Mouse (Mus musculus): ENCODE data around the gene Ak1.

Ak1 gene

DNA sequence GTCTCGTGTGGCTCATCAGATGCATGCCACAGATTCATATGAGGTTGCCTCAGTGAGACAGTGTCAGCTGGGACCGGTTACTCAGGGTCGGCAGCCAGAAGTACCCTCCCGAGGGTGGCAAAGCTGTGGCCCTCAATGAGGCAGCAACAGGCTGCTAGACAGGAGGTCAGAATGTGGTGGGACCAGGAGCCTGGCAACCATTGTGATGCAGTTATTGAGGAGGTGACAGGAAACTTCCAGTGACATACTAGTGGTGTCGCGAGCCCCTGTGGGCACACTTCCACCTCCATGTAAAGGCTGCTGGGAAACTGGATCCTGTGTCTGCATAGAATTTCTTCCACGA, at the start of gene Ak1:
Gene Ak1, plus strand, starts transcription at position 242 of the 343 bp plus-strand sequence.
- DNase-seq = no peak

GRCm38 (mm10) chr2:32572196-32572595, 49.4 kb upstream of the Ak1 start:
- no peak for DNase-seq

DNA sequence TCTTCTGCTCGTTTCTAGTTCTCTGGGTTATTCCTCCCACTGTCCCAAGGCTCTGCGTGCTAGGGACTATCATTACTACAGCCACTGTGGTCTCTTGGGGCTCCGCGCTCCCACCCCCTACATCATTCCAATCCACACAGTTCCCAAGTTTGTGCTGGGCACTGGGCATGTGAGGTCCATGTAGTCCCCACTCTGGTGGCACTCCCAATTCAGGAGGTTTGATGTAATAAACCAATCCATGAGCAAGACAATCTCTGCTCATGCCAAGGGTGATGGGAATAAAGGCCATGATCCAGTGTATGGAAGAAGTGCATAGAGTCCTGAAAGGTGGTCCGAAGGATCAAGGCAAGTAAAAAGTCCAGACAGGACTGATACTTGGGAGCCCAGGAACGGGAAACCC, 47.1 kb upstream of the Ak1 start, which contains the start of gene Pip5kl1:
Gene Pip5kl1, plus strand, starts transcription at position 301 of the 400 bp plus-strand sequence.
- DNase-seq = no peak

- DNase-seq = peak; percentile 85 to 88
These were observed 46.5 kb upstream of the Ak1 start for GRCm38 (mm10) chr2:32574901-32575585.

DNA sequence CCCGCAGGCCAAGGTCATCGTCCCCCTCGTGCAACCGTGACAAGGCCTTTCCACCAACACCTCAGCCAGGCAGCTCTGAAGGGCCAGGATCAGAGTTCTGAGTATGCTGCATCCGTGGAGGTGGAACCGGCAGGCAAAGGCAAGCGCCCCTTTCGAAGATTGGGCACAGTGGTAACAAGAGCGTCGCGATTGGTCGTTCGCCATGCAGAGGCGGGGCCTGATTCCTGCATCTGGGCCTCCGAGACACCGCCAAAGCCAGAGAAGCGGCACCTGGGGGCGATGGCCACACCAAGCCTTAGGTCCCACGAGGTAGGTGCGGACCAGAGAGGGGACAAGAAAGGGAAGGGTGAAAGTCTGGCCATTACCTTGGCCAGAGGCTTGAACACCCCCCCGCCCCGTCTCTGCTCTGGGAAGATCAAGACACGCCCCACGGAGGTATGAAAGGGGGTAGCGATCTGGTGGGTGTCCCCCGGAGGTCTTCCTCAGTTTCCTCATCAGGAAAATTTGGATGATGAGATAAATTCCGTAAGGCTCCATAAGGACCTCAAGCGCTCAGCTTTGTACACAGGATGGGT, 45.9 kb upstream of the Ak1 start, which contains the start of gene 9430097D07Rik:
Gene 9430097D07Rik, minus strand, starts transcription at position 99 of the 575 bp plus-strand sequence.
- peak; percentile 83 to 88 for DNase-seq

DNA sequence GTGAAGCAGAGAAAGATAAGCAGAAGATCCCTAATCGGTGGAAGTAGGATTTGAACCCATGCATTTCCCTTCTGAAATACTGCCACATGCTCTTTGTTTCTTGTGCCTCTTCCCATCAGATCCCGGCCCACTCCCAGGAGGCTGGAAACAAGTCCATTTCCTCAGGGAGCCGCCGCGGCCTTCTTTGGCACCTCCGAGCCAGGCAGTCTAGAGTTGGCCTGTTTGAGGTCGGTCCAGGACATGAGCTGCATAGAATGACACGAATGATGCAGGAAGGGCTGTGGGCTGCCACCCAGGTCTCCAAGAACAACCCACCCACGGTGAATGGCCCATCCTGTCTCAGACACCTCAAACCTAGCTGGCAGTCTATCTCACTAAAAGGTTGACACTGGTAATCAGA, 45.0 kb upstream of the Ak1 start:
- no peak for DNase-seq

- peak in 1 of 2 experiments; percentile 73 for DNase-seq
These were observed 43.2 kb upstream of the Ak1 start for GRCm38 (mm10) chr2:32578146-32579046.

- DNase-seq = peak; percentile 79 to 85
These were observed 40.0 kb upstream of the Ak1 start for GRCm38 (mm10) chr2:32581450-32582095.

GRCm38 (mm10) chr2:32582830-32583799, 38.4 kb upstream of the Ak1 start:
- peak; percentile 85 to 88 for DNase-seq

DNA sequence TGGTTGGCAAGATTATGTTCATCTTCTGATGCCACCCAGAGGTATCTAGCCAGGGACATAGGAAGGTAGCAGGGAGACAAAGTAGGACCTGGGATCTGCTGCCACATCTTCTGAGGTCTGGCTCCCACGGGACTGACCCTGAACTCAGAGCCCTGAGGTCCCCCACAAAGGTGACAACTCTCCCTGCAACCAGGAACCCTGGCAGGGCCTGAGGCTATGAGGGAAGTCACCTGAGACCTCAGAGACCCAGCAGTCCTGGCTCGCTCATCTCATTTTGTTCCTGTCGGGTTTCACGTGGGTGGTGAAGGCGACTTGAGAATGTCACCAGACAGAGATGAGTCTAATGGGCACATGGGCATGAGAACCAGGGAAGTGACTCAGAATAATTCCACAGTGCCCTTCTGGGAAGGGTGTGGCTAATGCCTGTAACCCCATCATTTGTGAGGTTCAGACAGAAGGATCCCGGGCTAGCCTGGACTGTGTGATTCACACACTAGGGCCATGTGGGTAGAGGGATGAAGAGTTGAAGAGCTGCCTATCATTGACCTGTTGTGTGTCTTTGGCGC, 36.3 kb upstream of the Ak1 start:
- DNase-seq = no peak

- DNase-seq = peak; percentile 94 to 97
These were observed 34.6 kb upstream of the Ak1 start, which contains the start of gene St6galnac4 for GRCm38 (mm10) chr2:32586871-32587351. Gene St6galnac4 (plus strand): TSS chr2:32587095.

- peak in 1 of 2 experiments; percentile 51 for DNase-seq
These were observed 33.7 kb upstream of the Ak1 start for GRCm38 (mm10) chr2:32587731-32588321.

GRCm38 (mm10) chr2:32589213-32589795, 32.3 kb upstream of the Ak1 start:
- peak; percentile 92 to 96 for DNase-seq

DNA sequence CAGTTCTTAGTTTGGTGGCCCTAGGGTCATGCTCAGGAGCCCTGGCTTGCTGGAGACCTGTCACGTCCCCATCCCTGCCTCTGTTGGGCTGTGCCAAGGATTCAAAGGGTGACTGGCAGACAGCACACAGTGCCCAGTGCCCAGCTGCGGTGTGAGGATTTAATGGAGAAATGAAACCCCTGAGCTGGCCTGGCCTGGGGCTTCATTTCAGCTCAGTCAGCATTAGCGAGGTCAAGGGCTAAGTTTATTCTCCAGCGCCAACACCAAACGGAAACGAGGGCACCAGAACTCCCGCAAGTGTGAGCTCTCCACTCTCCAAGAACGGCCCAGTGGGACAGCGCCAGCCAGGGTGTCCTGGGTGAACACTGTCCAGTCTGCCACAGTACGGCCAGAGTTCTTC, 31.3 kb upstream of the Ak1 start:
- no peak for DNase-seq

DNA sequence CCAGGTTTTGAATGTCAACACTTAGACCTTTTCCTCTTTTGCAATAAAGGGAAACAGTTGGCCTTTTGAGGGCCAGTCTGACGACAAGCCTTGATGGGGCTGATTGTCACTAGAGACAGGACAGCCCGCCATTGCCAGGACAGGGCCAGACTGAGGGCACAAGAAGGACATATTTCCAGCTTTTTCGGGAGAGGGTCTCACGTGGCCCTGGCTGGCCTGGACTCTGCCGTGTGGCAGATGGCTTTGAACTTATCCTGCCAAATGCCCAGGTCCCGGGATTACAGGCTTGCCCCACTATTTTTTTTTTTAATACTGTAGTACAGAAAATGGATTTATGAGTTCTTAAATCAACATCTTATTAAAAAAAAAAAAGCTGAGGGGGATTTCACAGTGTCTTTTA, 30.3 kb upstream of the Ak1 start:
- DNase-seq = peak in 1 of 2 experiments; percentile 53

DNA sequence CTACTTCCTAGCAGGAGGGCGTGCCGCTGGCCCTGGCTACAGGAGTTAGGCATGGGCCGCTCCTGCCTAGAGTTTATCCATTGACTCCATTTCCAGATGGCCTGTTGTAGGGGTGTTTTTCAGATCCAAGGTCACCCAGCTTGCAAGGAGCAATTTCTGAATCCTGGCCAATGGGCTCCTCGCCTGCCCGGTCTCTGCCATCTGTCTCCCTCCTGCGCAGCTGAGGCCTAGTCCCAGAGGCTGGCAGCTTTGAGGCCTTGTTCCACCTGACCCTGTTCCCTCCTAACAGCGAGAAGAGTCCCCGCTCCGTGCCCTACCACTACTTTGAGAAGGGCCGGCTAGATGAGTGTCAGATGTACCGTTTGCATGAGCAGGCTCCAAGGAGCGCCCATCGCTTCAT, 24.8 kb upstream of the Ak1 start:
- peak; percentile 91 for DNase-seq

- no peak for DNase-seq
These were observed 24.3 kb upstream of the Ak1 start for GRCm38 (mm10) chr2:32597248-32597647.

DNA sequence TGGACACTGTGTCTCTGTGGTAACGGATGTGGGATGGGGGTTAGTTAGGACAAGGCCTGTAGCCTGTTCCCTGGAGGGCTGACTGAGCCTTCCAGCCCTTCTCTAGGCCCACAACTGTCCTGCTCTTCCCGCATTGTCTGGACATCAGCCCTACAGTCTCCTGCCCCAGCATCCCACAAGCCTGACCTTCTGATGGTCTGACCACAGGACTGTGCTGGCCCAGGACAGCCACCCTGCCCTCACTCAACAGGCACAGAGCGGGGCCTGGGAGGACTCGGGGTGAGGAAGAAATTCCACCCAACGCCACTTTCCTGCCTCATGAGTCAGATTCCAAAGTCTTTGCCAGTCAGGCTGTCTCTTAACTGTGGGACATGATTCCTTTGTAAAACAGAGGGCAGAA, 23.9 kb upstream of the Ak1 start:
- DNase-seq = peak in 1 of 2 experiments; percentile 51

GRCm38 (mm10) chr2:32598506-32598905, 23.1 kb upstream of the Ak1 start:
- peak; percentile 76 to 87 for DNase-seq

DNA sequence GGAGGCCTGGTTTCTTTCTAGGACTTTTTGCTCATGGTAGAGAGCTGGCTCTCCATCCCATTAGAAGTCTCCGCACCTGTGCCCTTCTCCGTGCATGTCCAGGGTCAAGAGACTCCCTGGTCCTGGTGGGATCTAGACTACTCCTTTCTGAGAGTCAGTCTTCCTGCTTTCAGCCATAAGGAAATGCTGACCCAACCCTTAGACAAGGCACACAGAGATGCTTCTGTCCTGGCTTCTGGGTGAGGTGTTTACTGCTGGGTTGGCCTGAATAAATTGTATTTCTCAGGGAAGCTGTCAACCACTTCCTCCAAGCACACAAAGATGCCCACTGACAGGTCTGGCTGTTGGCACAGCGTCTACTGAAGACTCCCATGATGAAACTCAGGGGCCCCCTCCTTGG, 22.1 kb upstream of the Ak1 start, which contains the start of gene St6galnac6:
Gene St6galnac6, plus strand, starts transcription at position 301 of the 400 bp plus-strand sequence.
- DNase-seq = no peak

All from cerebellum, postnatal 25 days (tissue).